Mouse (Mus musculus): ENCODE data around the gene Mgp.
"Not testable (repeated sequence)": the region's sequence is repeated elsewhere in the genome, so short reads cannot be mapped to it uniquely, and the experiment has no call there.

The Mgp gene

GRCm38 (mm10) chr6:136898222-136898621, 22.6 kb upstream of the Mgp start:
- in situ Hi-C loops (cut with MboI), result no loop called here

DNA sequence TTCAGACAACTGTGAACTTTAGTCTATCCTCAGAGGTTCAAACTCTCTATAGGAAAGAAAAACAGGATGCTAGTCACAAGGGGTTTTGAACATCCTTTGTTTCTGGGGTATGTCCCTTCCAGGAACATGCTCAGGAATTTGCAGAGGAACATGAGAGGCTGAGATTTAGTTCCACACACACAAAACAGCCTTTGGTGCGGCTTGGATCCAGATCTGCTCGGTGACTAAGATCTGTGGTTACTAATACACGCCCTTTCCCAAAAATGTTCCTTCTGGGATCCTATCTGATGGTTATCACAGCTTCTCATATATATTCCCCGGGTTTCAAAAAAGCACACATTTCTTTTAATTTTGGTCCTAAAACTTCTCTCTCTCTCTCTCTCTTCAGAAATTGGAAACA, 22.2 kb upstream of the Mgp start:
- in situ Hi-C loops (cut with MboI), result no loop called here

DNA sequence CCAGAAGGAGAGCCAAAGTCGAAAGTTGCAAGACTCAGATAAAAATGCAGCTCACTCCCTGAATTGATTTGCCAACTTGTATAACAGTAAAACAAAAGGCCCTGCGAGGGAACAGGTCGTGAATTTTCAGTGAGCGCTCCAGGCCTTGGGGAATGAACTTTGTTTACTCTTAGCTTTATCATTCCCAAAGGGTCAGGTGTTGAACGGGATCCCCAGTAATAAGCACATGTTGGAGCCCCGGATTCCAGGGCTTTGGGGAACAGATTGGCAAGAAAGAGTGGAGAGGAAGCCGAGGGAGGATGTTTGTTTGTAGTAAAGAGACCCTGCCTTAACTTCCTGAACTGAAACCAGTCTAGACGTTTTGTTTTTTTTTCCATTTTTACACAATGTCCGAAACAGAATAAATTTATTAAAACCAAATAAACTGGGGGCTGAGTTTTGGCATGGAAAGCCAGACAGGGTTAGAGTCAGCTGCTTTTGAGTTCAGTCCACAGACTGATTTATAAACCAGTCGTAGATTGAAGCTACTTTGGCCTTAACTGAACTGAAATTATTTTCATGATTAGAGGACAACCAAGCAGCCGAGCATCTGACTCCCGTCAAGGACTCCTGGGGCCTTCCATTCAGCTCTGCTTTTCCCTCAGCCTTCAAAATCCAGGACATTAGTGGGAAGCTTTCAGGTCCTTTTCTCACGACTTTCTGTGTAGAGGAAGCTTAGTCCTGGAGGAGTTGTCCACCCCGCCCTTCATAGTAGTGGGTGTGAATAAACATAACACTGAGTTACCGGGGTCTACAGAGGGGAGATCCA, 19.1 kb upstream of the Mgp start:
- in situ Hi-C loops (cut with MboI), result no loop called here

DNA sequence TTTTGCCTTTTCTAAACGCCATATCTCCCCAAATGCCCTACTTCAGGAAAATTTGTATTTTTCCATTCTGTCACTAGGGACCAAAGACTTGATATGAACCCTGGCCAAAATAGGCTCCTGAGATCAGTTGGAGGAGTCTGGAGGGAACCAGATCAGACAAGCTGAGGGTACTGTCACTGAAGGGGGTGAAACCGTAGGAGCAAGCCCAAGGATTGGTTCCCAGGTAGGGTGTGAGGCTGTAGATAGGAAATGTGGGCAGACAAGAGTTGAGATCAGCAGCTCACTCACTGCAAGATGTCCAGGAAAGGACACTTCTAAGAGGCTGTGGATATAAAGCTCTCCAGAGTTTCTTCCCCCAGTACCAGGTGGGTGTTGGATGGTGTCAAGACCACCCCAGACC, 16.4 kb upstream of the Mgp start:
- in situ Hi-C loops (cut with MboI), result no loop called here

DNA sequence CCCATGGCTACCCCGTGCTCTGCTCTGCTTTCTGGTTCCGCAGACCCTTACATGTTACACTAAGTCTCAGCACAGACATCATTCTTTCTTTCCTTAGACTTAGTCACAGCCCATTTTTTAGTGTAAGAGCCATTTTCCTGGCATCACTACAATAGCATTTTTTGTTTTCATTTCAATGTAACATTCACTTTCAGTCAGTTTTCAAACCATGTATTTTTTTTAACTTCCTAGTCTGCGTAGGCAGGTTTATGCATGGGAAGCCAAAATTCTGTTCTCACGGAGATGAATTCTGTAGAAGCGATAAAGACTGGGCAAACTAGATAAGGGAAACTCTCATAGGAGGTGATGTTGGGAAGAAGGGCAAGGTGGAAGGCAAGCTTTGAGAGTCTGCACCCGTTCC, 13.9 kb upstream of the Mgp start:
- in situ Hi-C loops (cut with MboI), result no loop called here

GRCm38 (mm10) chr6:136889067-136889466, 13.4 kb upstream of the Mgp start:
- in situ Hi-C loops (cut with MboI), result no loop called here

- in situ Hi-C loops (cut with MboI), result no loop called here
These were observed 12.2 kb upstream of the Mgp start for GRCm38 (mm10) chr6:136887854-136888253.

GRCm38 (mm10) chr6:136884766-136885165, 9.1 kb upstream of the Mgp start:
- in situ Hi-C loops (cut with MboI), result not testable (repeated sequence)

DNA sequence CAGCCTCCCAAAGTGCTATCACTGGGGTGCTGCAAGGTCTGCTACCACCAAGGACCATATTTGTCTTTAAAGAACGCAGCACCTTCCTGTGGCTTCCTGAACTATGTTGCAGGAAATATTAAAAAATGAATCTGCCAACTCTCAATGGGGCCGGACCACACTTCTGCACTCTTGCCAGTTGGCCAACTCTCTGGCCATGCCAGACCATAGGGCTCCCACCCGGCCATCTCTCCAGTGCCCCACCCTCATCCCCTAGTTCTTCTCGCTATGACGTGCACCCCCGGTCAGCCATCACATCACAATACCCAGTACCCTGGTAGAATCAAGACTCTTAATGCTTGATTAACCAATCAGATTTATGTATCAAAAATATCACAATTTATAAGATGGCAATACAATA, 8.3 kb upstream of the Mgp start:
- in situ Hi-C loops (cut with MboI), result no loop called here

DNA sequence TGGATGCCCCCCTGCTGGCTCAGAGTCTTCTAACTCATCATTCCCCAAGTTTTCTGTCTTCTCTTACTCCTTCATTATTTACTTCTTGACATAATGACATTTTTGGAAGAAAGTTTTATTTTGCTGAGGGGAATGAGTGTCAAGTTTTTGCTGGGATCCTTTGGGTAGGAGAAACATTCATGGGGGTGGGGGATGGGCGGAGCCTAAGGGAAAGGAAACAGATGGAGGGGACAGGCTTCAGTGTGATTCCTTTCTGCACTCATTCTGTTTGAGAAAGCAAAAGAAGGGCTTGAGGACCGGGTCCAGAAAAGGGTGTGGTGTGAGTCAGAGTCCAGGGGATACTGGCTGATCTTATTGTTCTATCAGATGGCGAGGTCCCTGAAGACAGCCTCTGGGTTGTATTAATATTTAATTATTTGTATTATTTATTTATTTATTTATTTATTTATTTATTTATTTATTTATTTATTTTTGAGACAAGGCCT, 7.8 kb upstream of the Mgp start:
- in situ Hi-C loops (cut with MboI), result no loop called here

- in situ Hi-C loops (cut with MboI), result no loop called here
These were observed 6.1 kb upstream of the Mgp start for GRCm38 (mm10) chr6:136881678-136882077.

- in situ Hi-C loops (cut with MboI), result no loop called here
These were observed 1.0 kb downstream of the Mgp start for GRCm38 (mm10) chr6:136874599-136874998.

- in situ Hi-C loops (cut with MboI), result no loop called here
These were observed 6.7 kb downstream of the Mgp start for GRCm38 (mm10) chr6:136868921-136869320.

DNA sequence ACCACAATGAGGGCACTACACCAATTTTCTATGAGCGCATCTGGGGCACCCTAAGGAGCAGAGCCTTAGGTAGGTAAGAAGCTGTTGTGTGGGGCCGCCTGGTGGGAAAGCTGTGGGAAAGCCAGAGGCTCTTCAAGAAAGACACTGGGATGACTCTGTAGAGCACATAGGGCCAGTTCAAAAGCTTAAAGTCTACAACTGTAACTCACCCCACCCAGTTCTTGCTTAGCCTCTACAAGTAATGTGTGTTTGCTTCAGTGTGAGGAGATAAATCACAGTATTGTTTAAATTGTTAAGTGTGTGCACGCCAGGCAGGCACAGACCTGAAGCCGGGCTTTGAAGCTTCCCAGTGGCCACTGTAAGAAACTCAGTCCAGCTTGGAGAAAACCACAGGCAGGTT, 9.5 kb downstream of the Mgp start:
- in situ Hi-C loops (cut with MboI), result no loop called here

DNA sequence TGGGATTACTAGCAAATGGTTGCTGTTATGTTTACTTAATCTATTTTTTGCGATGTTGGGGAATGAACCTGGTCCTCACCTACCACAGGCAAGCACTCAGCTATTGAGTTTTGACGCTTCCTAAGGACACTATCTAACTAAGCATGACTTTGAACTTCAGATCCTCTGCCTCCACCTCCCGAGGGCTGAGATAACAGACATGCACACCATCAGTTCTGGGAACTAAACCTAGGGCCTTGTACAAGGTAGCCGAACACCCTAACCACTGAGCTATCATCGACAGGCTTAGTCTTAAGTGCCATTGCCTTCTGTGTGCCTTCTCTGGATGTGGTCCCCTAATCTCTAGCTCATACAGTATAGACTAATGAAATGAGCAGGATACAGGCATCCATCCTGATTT, 10.3 kb downstream of the Mgp start:
- in situ Hi-C loops (cut with MboI), result no loop called here

DNA sequence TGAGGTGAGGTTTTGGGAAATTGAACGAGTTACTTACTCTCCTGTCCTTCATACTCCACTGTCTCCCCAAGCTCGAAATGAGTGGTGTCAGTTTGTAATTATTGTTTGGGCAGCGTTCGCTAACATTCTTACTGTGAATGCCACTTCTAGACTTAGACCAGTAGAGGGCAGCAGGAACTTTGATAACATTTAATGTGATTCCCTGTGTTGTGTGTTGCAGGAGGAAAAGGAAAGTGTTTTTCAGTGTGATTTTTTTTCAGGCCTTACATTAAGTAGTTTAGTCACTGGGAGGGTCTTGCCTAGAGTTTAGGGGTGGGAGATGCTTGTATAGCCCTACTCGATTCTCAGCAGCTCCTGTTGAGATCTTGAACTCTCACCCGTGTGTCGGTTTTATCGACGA, 14.6 kb downstream of the Mgp start:
- in situ Hi-C loops (cut with MboI), result no loop called here

DNA sequence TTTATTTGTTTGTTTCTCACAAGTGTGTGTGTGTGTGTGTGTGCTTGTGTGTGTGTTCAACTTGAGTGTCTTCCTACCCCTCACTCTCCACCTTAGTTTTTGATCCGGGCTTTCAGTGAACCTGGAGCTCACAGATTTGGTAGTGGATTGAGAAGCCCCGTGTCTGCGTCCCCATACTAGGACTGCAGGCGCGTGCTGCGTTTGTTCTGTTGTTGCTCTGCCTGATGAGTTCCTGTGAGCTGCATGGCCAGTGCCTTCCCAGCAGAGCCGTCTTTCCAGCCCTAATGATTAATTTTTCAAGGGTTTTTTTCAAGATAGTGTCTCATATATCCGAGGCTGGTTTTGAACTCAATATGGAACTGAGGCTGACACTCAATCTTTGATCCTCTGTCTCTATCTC, 17.2 kb downstream of the Mgp start:
- in situ Hi-C loops (cut with MboI), result loop anchor here (5.0 kb wide), 1 partner anchor 109 kb away; no protein-coding TSS in a partner anchor

DNA sequence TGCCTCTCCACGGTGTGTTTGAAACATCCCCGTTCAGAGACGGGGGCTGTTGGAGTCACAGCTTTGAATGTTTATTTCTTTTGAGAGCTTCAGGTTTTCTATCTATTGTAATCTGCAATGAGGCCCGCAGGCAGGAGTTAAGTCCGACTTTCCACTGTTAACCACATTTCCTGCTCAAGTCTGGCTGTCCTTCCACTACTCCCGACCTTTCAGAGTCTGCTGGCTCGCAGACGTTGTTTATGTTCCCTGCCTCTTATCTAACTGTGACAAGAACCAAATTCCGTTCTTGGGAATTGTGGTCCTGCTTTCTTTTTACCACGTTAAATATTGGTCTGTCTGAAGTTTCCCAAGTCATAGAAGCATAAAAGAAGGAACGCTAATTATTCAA, 17.8 kb downstream of the Mgp start:
- in situ Hi-C loops (cut with MboI), result loop anchor here (5.0 kb wide), 1 partner anchor 109 kb away; no protein-coding TSS in a partner anchor

DNA sequence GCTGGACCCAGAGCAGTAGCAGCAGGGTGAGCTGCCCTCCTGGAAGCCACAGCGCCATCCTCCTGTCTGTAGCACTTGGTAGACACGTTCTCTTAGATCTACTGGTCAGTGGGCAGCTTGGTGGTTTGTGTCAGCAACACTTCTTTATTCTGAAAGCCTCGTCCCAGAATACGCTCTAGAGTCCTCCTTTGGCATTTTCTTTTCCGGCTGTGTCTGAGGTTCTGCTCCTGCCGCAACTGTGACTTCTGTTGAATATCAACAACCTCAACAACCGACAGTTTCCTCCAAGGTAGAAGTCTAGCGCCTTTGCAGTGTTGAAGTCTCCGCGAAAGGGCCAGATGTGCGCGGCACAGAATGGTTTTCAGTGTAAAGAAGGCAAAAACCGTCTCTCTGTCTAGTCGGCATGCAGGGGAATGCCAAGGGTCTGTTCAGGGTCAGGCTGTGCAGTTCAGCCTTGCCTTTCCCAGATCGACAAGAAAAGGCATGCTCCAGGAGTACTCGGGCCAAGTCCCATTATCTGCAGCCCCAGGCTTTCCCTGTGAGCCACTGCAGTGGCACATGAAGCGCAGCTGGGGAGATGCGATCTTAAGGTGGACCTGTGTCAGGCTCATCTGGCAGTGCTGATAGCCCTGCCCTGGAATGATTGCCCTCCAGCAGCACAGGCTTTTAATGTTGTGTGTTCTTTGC, 18.3 kb downstream of the Mgp start, which contains the start of gene Art4:
Gene Art4 (minus strand): TSS at position 548 of the 687 bp plus-strand sequence.
- in situ Hi-C loops (cut with MboI), result loop anchor here (5.0 kb wide), 1 partner anchor 110 kb away; no protein-coding TSS in a partner anchor

DNA sequence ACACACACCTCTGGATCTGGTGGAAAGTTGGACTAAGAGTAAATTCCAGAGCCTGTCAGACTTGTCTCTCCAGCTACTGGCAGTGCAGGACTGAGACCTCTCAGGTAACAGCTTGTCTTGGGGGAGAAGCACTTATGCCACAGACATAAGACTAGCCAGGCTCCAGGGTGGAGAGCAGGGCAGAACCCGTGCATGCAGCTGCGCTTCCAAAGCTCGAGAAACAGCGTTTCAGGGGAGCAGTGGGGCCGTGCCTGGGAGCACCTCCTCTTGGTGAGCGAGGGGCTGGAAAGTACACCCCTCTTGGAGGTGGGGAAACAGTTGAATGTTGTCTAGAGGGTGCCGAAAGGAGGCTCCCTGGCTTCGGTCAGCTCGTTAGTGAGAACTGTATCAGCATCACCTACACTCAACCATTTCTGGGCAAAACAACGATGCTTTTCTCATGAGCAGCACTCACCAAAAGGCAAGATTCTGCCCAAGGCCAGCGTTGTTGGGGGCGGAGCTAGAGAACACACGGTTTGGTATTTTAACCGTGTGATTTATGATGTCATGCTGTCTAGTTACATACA, 19.5 kb downstream of the Mgp start:
- in situ Hi-C loops (cut with MboI), result loop anchor here (5.0 kb wide), 1 partner anchor 111 kb away; no protein-coding TSS in a partner anchor

- in situ Hi-C loops (cut with MboI), result loop anchor here (5.0 kb wide), 1 partner anchor 112 kb away; no protein-coding TSS in a partner anchor
These were observed 20.4 kb downstream of the Mgp start for GRCm38 (mm10) chr6:136855183-136855582.

- in situ Hi-C loops (cut with MboI), result no loop called here
These were observed 21.3 kb downstream of the Mgp start for GRCm38 (mm10) chr6:136854361-136854781.

- in situ Hi-C loops (cut with MboI), result no loop called here
These were observed 22.9 kb downstream of the Mgp start for GRCm38 (mm10) chr6:136852762-136853161.

Data from mature B cell (primary cell).